Mouse (Mus musculus): ENCODE measurements around the gene Lrch1.

Gene Lrch1

GRCm38 (mm10) chr14:74847311-74848133 is 100.2 kb downstream of the Lrch1 start:
- DNase-seq: no peak

- DNase-seq: no peak
Measured at GRCm38 (mm10) chr14:74846668-74847067, 101.0 kb downstream of the Lrch1 start.

GRCm38 (mm10) chr14:74845661-74846274 is 101.9 kb downstream of the Lrch1 start:
- no peak for DNase-seq

- no peak for DNase-seq
Measured at GRCm38 (mm10) chr14:74841708-74842107, 106.0 kb downstream of the Lrch1 start.

- DNase-seq: no peak
Measured at GRCm38 (mm10) chr14:74841297-74841696, 106.4 kb downstream of the Lrch1 start.

GRCm38 (mm10) chr14:74840820-74841219 is 106.9 kb downstream of the Lrch1 start:
- no peak for DNase-seq

- no peak for DNase-seq
Measured at GRCm38 (mm10) chr14:74840328-74840727, 107.3 kb downstream of the Lrch1 start.

GRCm38 (mm10) chr14:74838816-74839215 is 108.9 kb downstream of the Lrch1 start:
- DNase-seq: no peak

GRCm38 (mm10) chr14:74835010-74835409 is 112.7 kb downstream of the Lrch1 start:
- no peak for DNase-seq

GRCm38 (mm10) chr14:74834215-74834614 is 113.5 kb downstream of the Lrch1 start:
- DNase-seq: no peak

- no peak for DNase-seq
Measured at GRCm38 (mm10) chr14:74831653-74832052, 116.0 kb downstream of the Lrch1 start.

- DNase-seq: no peak
Measured at GRCm38 (mm10) chr14:74831050-74831449, 116.6 kb downstream of the Lrch1 start.

- DNase-seq: no peak
Measured at GRCm38 (mm10) chr14:74830591-74830990, 117.1 kb downstream of the Lrch1 start.

GRCm38 (mm10) chr14:74822757-74823680 is 124.7 kb downstream of the Lrch1 start:
- DNase-seq: peak; percentile 39 to 62

GRCm38 (mm10) chr14:74822048-74822447 is 125.6 kb downstream of the Lrch1 start:
- DNase-seq: no peak

GRCm38 (mm10) chr14:74820180-74820813 is 127.4 kb downstream of the Lrch1 start:
- no peak for DNase-seq

- DNase-seq: no peak
Measured at GRCm38 (mm10) chr14:74816705-74817104, 131.0 kb downstream of the Lrch1 start.

- no peak for DNase-seq
Measured at GRCm38 (mm10) chr14:74814848-74815789, 132.6 kb downstream of the Lrch1 start.

GRCm38 (mm10) chr14:74811617-74812016 is 136.1 kb downstream of the Lrch1 start:
- no peak for DNase-seq

GRCm38 (mm10) chr14:74801961-74802360 is 145.7 kb downstream of the Lrch1 start:
- no peak for DNase-seq
